In the genomic region with DNA sequence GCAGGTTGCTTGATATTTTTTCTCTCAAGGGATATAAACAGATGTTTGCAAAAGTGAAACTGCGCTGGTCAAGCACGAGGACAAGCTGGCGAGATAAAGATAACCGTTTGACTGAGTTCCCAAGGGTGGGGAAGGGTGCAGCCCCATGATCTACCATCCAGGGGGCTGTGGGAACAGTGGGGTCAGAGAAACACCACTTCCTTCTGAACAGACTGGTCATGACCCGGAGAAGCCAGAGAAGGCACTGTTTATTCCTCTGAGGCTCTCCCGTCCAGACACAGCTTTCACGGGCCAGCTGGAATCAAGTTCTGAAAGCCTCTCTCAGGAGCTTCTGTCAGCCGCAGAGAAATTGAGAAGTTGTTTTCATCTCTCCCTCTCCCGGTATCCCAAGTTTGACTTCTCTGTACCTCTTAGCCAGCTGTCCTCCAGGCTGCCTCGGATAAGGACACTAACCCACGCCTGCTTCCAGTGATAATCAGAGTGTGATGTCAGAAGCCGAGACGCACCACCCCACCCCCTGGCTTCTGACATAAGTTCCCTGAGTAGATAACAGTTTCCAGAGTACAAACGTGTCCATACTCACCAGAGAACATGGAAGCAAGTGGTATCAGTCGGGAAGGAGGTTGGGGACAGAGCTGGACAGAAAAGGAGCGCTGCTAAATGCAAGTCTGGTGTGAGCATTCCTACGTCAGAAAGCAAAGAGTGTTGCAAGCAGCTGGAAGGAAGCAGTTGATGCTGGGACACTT, we compare ENCODE assay signal across 8 mouse cellular contexts. TPM values are rescaled to one million over a fixed set of nuclear protein-coding genes. Genes with fewer than 3 reads are reported as not detected.
DNase-seq lines count a peak whose midpoint lies in the region; ATAC-seq and TF ChIP-seq lines count a peak whose summit lies in the region.

A gene (minus strand): TSS at position 722 of the 746 bp plus-strand sequence.

- peak within 1 kb of the TSS; percentile 50 for H3K4me3 ChIP-seq in left cerebral cortex, adult 2 months
- H3K4me3 ChIP-seq in heart, adult 2 months: peak within 1 kb of the TSS; percentile 64
- H3K4me3 ChIP-seq in lung, embryonic 15.5 days: peak within 1 kb of the TSS; percentile 48
- H3K4me3 ChIP-seq in olfactory bulb, adult 2 months (ENCODE audit: insufficient read depth, low read depth, low read length): peak within 1 kb of the TSS; percentile 42

- no peak for DNase-seq in left cerebral cortex, adult 2 months (ENCODE audit: extremely low spot score in 1 of 2, low spot score in 2 of 2)
- no peak for DNase-seq in left cerebral cortex, adult 8-10 months (ENCODE audit: low spot score in 2 of 2)
- DNase-seq in embryo, embryonic 10.5 days (ENCODE audit: low spot score): peak; percentile 44
- DNase-seq in heart, adult 2 months: peak; percentile 71 to 77
- DNase-seq in kidney, adult 11 months: peak; percentile 42
- DNase-seq in layer of hippocampus, adult 9-10 months (ENCODE audit: low spot score): no peak

- no peaks in the 10 kb centered on the region for H3K27me3 ChIP-seq in heart, adult 2 months (ENCODE audit: control insufficient read depth, insufficient read depth, low read length)
- H3K27me3 ChIP-seq in lung, embryonic 15.5 days: no peaks in the 10 kb centered on the region

- ATAC-seq in lung, embryonic 15.5 days (ENCODE audit: borderline replicate concordance, extremely low read depth, low FRiP score, low TSS enrichment): peak; percentile 80

- no peaks in the 10 kb centered on the region for H3K9me3 ChIP-seq in lung, embryonic 15.5 days

- peak within 1 kb of the TSS; percentile 59 for H3K9ac ChIP-seq in heart, adult 2 months (ENCODE audit: low read depth, low read length)
- H3K9ac ChIP-seq in lung, embryonic 15.5 days: peak within 1 kb of the TSS; percentile 30

- H3K36me3 ChIP-seq in heart, adult 2 months (ENCODE audit: control insufficient read depth, insufficient read depth, low read length): no peaks in the 10 kb centered on the region; the same call in none of the 2 replicates
- H3K36me3 ChIP-seq in lung, embryonic 15.5 days: no peaks in the 10 kb centered on the region

- peak within 1 kb of the TSS; percentile 63; the same call in 1 of the 2 replicates for H3K27ac ChIP-seq in left cerebral cortex, adult 2 months
- H3K27ac ChIP-seq in heart, adult 2 months: peak within 1 kb of the TSS; percentile 91
- peak within 1 kb of the TSS; percentile 53 for H3K27ac ChIP-seq in lung, embryonic 15.5 days
- no peak within 1 kb of the TSS for H3K27ac ChIP-seq in olfactory bulb, adult 2 months (ENCODE audit: insufficient read depth, low read depth, low read length)

- intact Hi-C loops in left cerebral cortex, adult 2 months (cut with DNase I): no loop called here
- intact Hi-C loops in heart, adult 2 months (cut with DNase I): no loop called here

- TF ChIP-seq EP300 in heart, adult 2 months (IDR thresholded peaks at IDR 0.05; ENCODE audit: insufficient read depth, low read depth, low read length): no peak; the same call in none of the 2 replicates

- no peaks in the 10 kb centered on the region for H3K79me2 ChIP-seq in heart, adult 2 months (replicated peaks; ENCODE audit: control insufficient read depth, insufficient read depth, low read length)

- H3K4me2 ChIP-seq in lung, embryonic 15.5 days: peak within 1 kb of the TSS; percentile 75

- peak; percentile 66; the same call in 1 of the 2 replicates for TF ChIP-seq POLR2A in heart, adult 2 months (IDR thresholded peaks at IDR 0.05; ENCODE audit: insufficient read depth, low read depth, low read length)
- no peak for TF ChIP-seq POLR2A in olfactory bulb, adult 2 months (IDR thresholded peaks at IDR 0.05; ENCODE audit: insufficient read depth, low read depth, low read length)

- whole genome bisulfite sequencing in heart, adult 2 months: 2% methylated on average over 17 of the region's 17 CpGs
- WGBS in lung, embryonic 15.5 days: 3% methylated on average over 17 of the region's 17 CpGs
- 29% methylated on average over 17 of the region's 17 CpGs for WGBS in olfactory bulb, adult 2 months

- no peak; the same call in 1 of the 2 replicates for TF ChIP-seq CTCF in left cerebral cortex, adult 2 months (IDR thresholded peaks at IDR 0.05)
- peak; percentile 3; the same call in 1 of the 2 replicates for TF ChIP-seq CTCF in heart, adult 2 months (IDR thresholded peaks at IDR 0.05)
- TF ChIP-seq CTCF in olfactory bulb, adult 2 months (IDR thresholded peaks at IDR 0.05; ENCODE audit: insufficient read depth, low read depth, low read length): no peak

- H3K4me1 ChIP-seq in heart, adult 2 months (ENCODE audit: control insufficient read depth, insufficient read depth, low read length): peaks cover 8% of the 10 kb centered on the region
- peaks cover 19% of the 10 kb centered on the region for H3K4me1 ChIP-seq in lung, embryonic 15.5 days
- H3K4me1 ChIP-seq in olfactory bulb, adult 2 months (ENCODE audit: control insufficient read depth, insufficient read depth, low read length): peaks cover 22% of the 10 kb centered on the region

RNA-seq across cellular contexts. Expression of the gene that starts here (rescaled TPM):
- total RNA-seq in left cerebral cortex, adult 2 months (2021): 1 to 10 TPM in 1 of 2 experiments, under 1 TPM in 1; 0.49 to 1.3 TPM
- 1 to 10 TPM in 1 of 4 experiments, under 1 TPM in 3; 0.51 to 1.5 (median 0.84) TPM for total RNA-seq in left cerebral cortex, adult 8-10 months (2022)
- 10 to 100 TPM in 1 of 2 experiments, 1 to 10 TPM in 1; 7.5 to 16.3 TPM for total RNA-seq in heart, adult 2 months (2021)
- polyA plus RNA-seq in heart, adult 2 months (2012; rRNA removed): 16.0 and 20.1 TPM in 2 replicates
- 3.7 and 4.6 TPM in 2 replicates for polyA plus RNA-seq in lung, embryonic 15.5 days (2015; fragmentation: Nextera tagmentation; extraction: Ambion mirVana)
- polyA plus RNA-seq in olfactory bulb, adult 2 months (2012; ENCODE audit: insufficient read depth, insufficient read length, low replicate concordance, missing spikeins): not detected in 2 replicates

Comparison
In these comparisons a context has a peak if more than half of its experiments do, and no peak if none do; other contexts are left out.
1. DNase-seq: peak in embryo, embryonic 10.5 days (single experiment), heart, adult 2 months (2 of 2) and kidney, adult 11 months (single experiment); none in left cerebral cortex, adult 2 months (0 of 2), left cerebral cortex, adult 8-10 months (0 of 2) and layer of hippocampus, adult 9-10 months (single experiment).
2. Peak in every context shown above with its lines, with median percentiles within 50 percentile points of each other: H3K4me3 ChIP-seq.